Mouse (Mus musculus) embryonic fibroblast, embryonic 13.5 days (primary cell): ENCODE results near the gene Gm5485.

Experiments used
- CTCF ChIP-seq: IDR thresholded peaks from 2 replicates; pipeline ENCODE4 v1.5.1; 2011; ENCODE audit warnings: mild to moderate bottlenecking, control low read depth, low read length, moderate library complexity, borderline replicate concordance; ENCODE audit not compliant: insufficient read depth
- POLR2A ChIP-seq: IDR thresholded peaks from 2 replicates; pipeline ENCODE4 v1.6.1; 2011; ENCODE audit warnings: low read depth, mild to moderate bottlenecking, control low read depth, low read length, moderate library complexity

- TF ChIP-seq POLR2A (no peak), CTCF (no peak)
Observed at GRCm38 (mm10) chr16:48356417-48356816, 55.8 kb downstream of the Gm5485 start.
